21 mouse cellular contexts compared by ENCODE assay signal in the genomic region with DNA sequence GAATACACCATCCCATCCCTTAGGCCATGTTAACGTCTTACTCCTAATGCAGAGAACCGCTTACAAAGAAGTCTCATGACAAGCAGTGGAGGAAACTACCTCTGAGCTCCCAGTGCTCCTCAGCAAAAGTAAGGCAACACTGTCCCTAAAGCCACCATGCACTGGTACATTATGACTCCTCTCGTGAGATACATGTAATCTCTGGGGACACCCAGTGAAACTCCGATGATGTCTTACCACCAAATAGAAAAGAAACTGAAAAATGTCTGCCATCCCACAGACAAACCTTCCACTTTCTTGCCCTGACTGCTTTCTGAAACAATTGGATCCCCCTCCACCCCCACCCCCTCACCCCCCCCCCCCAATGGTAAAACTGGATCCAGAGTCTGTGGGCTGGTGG. TPM values are rescaled to one million over a fixed set of nuclear protein-coding genes. Genes with fewer than 3 reads are reported as not detected.
A peak's percentile ranks its signal among the peaks of the same experiment; 100 is the strongest.
DNase-seq lines count a peak whose midpoint lies in the region; ATAC-seq and TF ChIP-seq lines count a peak whose summit lies in the region.
"Had no signal": no experiment of that assay in that cellular context is flagged by ENCODE, and none has a peak within 500 bp of the region (broad histone marks: within the 10 kb centered on the region; RNA-seq: fewer than 3 reads in every experiment).

No protein-coding gene starts in this region.

- no peaks in the 10 kb centered on the region for H3K79me2 ChIP-seq in CH12.LX (replicated peaks; ENCODE audit: control insufficient read depth, extremely low read depth, insufficient read depth, poor library complexity, severe bottlenecking)

- H3K27ac ChIP-seq in liver, embryonic 11.5 days (ENCODE audit: low read depth, low read length), result no peak overlapping the region
- no peak overlapping the region for H3K27ac ChIP-seq in liver, embryonic 12.5 days
- H3K27ac ChIP-seq in CH12.LX (ENCODE audit: insufficient read depth, low read depth), result no peak overlapping the region

- 86% methylated on average over 4 of the region's 4 CpGs for WGBS in liver, embryonic 11.5 days
- 69% methylated on average over 4 of the region's 4 CpGs for WGBS in liver, embryonic 12.5 days (ENCODE audit: insufficient replicate concordance)

- in situ Hi-C loops in CH12.LX (cut with MboI; ENCODE audit: low pct_ligation_motif_present, low pct_unique_long_range_greater_than_20kb, low sequenced_read_pairs), result no loop called here

- DNase-seq in liver, embryonic 11.5 days (ENCODE audit: low spot score), result peak; percentile 0
- DNase-seq in CH12.LX (ENCODE audit: extremely low read depth), result peak; percentile 64
- DNase-seq in adrenal gland, adult 18-20 months (ENCODE audit: low spot score in 2 of 2), result no peak
- DNase-seq: adrenal gland, adult 2 months; adrenal gland, adult 8-10 months; adrenal gland, postnatal 10 days; adrenal gland, postnatal 14 days; adrenal gland, postnatal 25 days; adrenal gland, postnatal 36 days; B cell, adult 2 months; cerebellum, adult 11 months; cerebellum, adult 11-12 months; cerebellum, adult 18-20 months; cerebellum, adult 2 months; cerebellum, adult 8-10 months had no signal

- H3K4me2 ChIP-seq in liver, embryonic 11.5 days, result no peak overlapping the region
- H3K4me2 ChIP-seq in liver, embryonic 12.5 days, result no peak overlapping the region
- H3K4me2 ChIP-seq in CH12.LX (ENCODE audit: insufficient read depth, low read depth, poor library complexity, severe bottlenecking), result peak overlapping the region; percentile 46

- TF ChIP-seq POLR2A in CH12.LX (IDR thresholded peaks at IDR 0.05; ENCODE audit: low read depth, low read length), result no peak

- no peak for TF ChIP-seq CTCF in CH12.LX (conservative IDR thresholded peaks at IDR 0.05 in 1 of 2, IDR thresholded peaks at IDR 0.05 in 1 of 2; ENCODE audit: low read depth in 2 of 2, low read length in 2 of 2)

- no peaks in the 10 kb centered on the region for H3K36me3 ChIP-seq in liver, embryonic 11.5 days (ENCODE audit: control insufficient read depth, insufficient read depth, low read length)
- H3K36me3 ChIP-seq in liver, embryonic 12.5 days, result no peaks in the 10 kb centered on the region
- H3K36me3 ChIP-seq in CH12.LX (replicated peaks in 1 of 2; ENCODE audit: control insufficient read depth in 1 of 2, insufficient read depth in 1 of 2, low read length in 1 of 2), result no peaks in the 10 kb centered on the region
- H3K36me3 ChIP-seq: G1E had no signal

- no peaks in the 10 kb centered on the region for H3K9me3 ChIP-seq in liver, embryonic 11.5 days (ENCODE audit: control insufficient read depth, low read length)
- no peaks in the 10 kb centered on the region for H3K9me3 ChIP-seq in liver, embryonic 12.5 days (replicated peaks)
- H3K9me3 ChIP-seq in CH12.LX (replicated peaks; ENCODE audit: low read length), result no peaks in the 10 kb centered on the region
- H3K9me3 ChIP-seq: G1E had no signal

- TF ChIP-seq RAD21 in CH12.LX (IDR thresholded peaks at IDR 0.05; ENCODE audit: low read depth, low read length), result no peak; the same call in 1 of the 2 replicates

- peak; percentile 64; the same call in 1 of the 2 replicates for TF ChIP-seq EP300 in CH12.LX (IDR thresholded peaks at IDR 0.05; ENCODE audit: low read length)

- no peak for ATAC-seq in liver, embryonic 11.5 days (replicated peaks; ENCODE audit: low FRiP score)
- ATAC-seq in liver, embryonic 12.5 days, result no peak
- ATAC-seq: activated CD4-positive, CD25-positive, alpha-beta regulatory T cell, adult 4 months; CD4-positive, CD25-positive, alpha-beta regulatory T cell, adult 4 months; Patski had no signal

- dilution Hi-C loops in CH12.LX (cut with MboI; ENCODE audit: extremely low pct_ligation_motif_present, extremely low pct_unique_long_range_greater_than_20kb, low sequenced_read_pairs), result no loop called here

- H3K4me3 ChIP-seq in liver, embryonic 11.5 days (ENCODE audit: low read depth, low read length), result no peak overlapping the region
- no peak overlapping the region for H3K4me3 ChIP-seq in liver, embryonic 12.5 days
- no peak overlapping the region for H3K4me3 ChIP-seq in CH12.LX (replicated peaks in 1 of 3; ENCODE audit: low read depth in 2 of 3, low read length in 2 of 3, poor library complexity in 1 of 3)

- no peak overlapping the region for H3K9ac ChIP-seq in liver, embryonic 11.5 days (ENCODE audit: low read depth, low read length)
- no peak overlapping the region for H3K9ac ChIP-seq in liver, embryonic 12.5 days
- H3K9ac ChIP-seq in CH12.LX (ENCODE audit: insufficient read depth, low read depth), result no peak overlapping the region

- no peaks in the 10 kb centered on the region for H3K4me1 ChIP-seq in liver, embryonic 11.5 days (replicated peaks; ENCODE audit: control insufficient read depth, insufficient read depth, low read length)
- H3K4me1 ChIP-seq in liver, embryonic 12.5 days, result no peaks in the 10 kb centered on the region
- H3K4me1 ChIP-seq in CH12.LX (ENCODE audit: control insufficient read depth in 1 of 2, insufficient read depth in 2 of 2), result peaks cover 13% of the 10 kb centered on the region in 2 experiments

- no peaks in the 10 kb centered on the region for H3K27me3 ChIP-seq in liver, embryonic 11.5 days (replicated peaks; ENCODE audit: control insufficient read depth, insufficient read depth, low read length)
- no peaks in the 10 kb centered on the region for H3K27me3 ChIP-seq in liver, embryonic 12.5 days (replicated peaks)
- H3K27me3 ChIP-seq in CH12.LX (replicated peaks), result no peaks in the 10 kb centered on the region
- H3K27me3 ChIP-seq: Patski had no signal

TF ChIP-seq in CH12.LX, 34 proteins besides CTCF, POLR2A, EP300 and RAD21:
- TF ChIP-seq MYC (IDR thresholded peaks at IDR 0.05; ENCODE audit: low read depth, low read length) (no peak), IRF4 (IDR thresholded peaks at IDR 0.05; ENCODE audit: low read depth, low read length) (peak; percentile 40), MXI1 (IDR thresholded peaks at IDR 0.05; ENCODE audit: low read depth, low read length) (no peak), ETS1 (conservative IDR thresholded peaks at IDR 0.05; ENCODE audit: low read depth, low read length) (peak; percentile 50), BHLHE40 (IDR thresholded peaks at IDR 0.05; ENCODE audit: low read depth, low read length) (peak; percentile 86)
TF ChIP-seq in CH12.LX: peak in this region for 3.

RNA-seq across cellular contexts. Expression of gene Ccdc3, which starts 54.6 kb away (rescaled TPM):
- 21.7 and 22.5 TPM in 2 replicates for polyA plus RNA-seq in liver, embryonic 11.5 days (2014; fragmentation: Nextera tagmentation; extraction: Ambion mirVana)
- polyA plus RNA-seq in liver, embryonic 12.5 days (2016; fragmentation: Nextera tagmentation; extraction: Ambion mirVana), result 10.2 and 13.9 TPM in 2 replicates
- not detected in 2 replicates for total RNA-seq in CH12.LX (2012; rRNA removed)
- total RNA-seq in CH12.LX (2014; rRNA removed), result not detected in 2 replicates
- polyA plus RNA-seq in CH12.LX (2012; ENCODE audit: insufficient read length, low read depth), result not detected in 2 replicates
- 10 to 100 TPM; 12.9 to 57.7 TPM for total RNA-seq in adrenal gland, adult 18-20 months (2021)
- total RNA-seq: G1E, MEL had no signal
- polyA plus RNA-seq: activated CD4-positive, CD25-positive, alpha-beta regulatory T cell, adult 4 months; CD4-positive, CD25-positive, alpha-beta regulatory T cell, adult 4 months; G1E had no signal

Comparison
In these comparisons a context has a peak if more than half of its experiments do, and no peak if none do; other contexts are left out.
1. DNase-seq: peak in liver, embryonic 11.5 days (single experiment) and CH12.LX (single experiment); none in adrenal gland, adult 18-20 months (0 of 2).
2. RNA of gene Ccdc3, which starts 54.6 kb away (polyA plus RNA-seq): 21.7 to 22.5 TPM in liver, embryonic 11.5 days and 10.2 to 13.9 TPM in liver, embryonic 12.5 days; not detected in CH12.LX; every median in the first group is over 10 times any median in the second.